Mouse (Mus musculus): ENCODE measurements around the gene Kcnk5.

GRCm38 (mm10) chr14:20114951-20115350, 66.7 kb downstream of the Kcnk5 start:
- TF ChIP-seq POLR2A (IDR thresholded peaks at IDR 0.05; ENCODE audit: low read depth, low read length) (no peak), ZC3H11A (IDR thresholded peaks at IDR 0.05; ENCODE audit: low read depth, low read length) (no peak), ZKSCAN1 (IDR thresholded peaks at IDR 0.05; ENCODE audit: borderline replicate concordance, low read depth, low read length) (no peak), UBTF (IDR thresholded peaks at IDR 0.05; ENCODE audit: low read depth, low read length) (no peak), CTCF (conservative IDR thresholded peaks at IDR 0.05 in 1 of 2, IDR thresholded peaks at IDR 0.05 in 1 of 2; ENCODE audit: low read depth in 2 of 2, low read length in 2 of 2) (no peak)

Measured in CH12.LX (cell line).